Mouse (Mus musculus) liver, embryonic 13.5 days (tissue): ENCODE data around the gene Dgka. TPM values are rescaled to one million over a fixed set of nuclear protein-coding genes. Genes with fewer than 3 reads are reported as not detected.
A peak's percentile ranks its signal among the peaks of the same experiment; 100 is the strongest.
"Not testable (repeated sequence)": the region's sequence is repeated elsewhere in the genome, so short reads cannot be mapped to it uniquely, and the experiment has no call there.

ENCODE experiments used
- ATAC-seq: fragments of 200-750 bp; cut with Nextera tagmentation; 2 replicates; pipeline ENCODE4 v1.8.0; 2017; ENCODE audit warnings: low read depth, mild to moderate bottlenecking, moderate number of reproducible peaks, moderate library complexity
- DNase-seq: peaks from one replicate; pipeline ENCODE4 v3.0.0; 2022
- H3K27ac ChIP-seq: fragments of 300-500 bp; sonication (generic); 2 replicates; pipeline ENCODE4 v1.5.1; 2015; ENCODE audit warnings: moderate library complexity, mild to moderate bottlenecking, inconsistent platforms
- H3K27me3 ChIP-seq: fragments of 300-500 bp; sonication (generic); 2 replicates; pipeline ENCODE4 v1.6.1; 2015; ENCODE audit warnings: mild to moderate bottlenecking, inconsistent platforms
- H3K36me3 ChIP-seq: fragments of 300-500 bp; sonication (generic); 2 replicates; pipeline ENCODE4 v1.6.1; 2015; ENCODE audit warnings: mild to moderate bottlenecking, inconsistent platforms
- H3K4me1 ChIP-seq: fragments of 300-500 bp; sonication (generic); replicated peaks from 2 replicates; pipeline ENCODE4 v1.6.1; 2015; ENCODE audit warnings: inconsistent platforms
- H3K4me2 ChIP-seq: fragments of 300-500 bp; sonication (generic); 2 replicates; pipeline ENCODE4 v1.6.1; 2015; ENCODE audit warnings: inconsistent platforms, mild to moderate bottlenecking, moderate library complexity
- H3K4me3 ChIP-seq: fragments of 300-500 bp; sonication (generic); replicated peaks from 2 replicates; pipeline ENCODE4 v1.5.1; 2015; ENCODE audit warnings: mild to moderate bottlenecking, inconsistent platforms
- H3K9ac ChIP-seq: fragments of 300-500 bp; sonication (generic); 2 replicates; pipeline ENCODE4 v1.6.1; 2015; ENCODE audit warnings: mild to moderate bottlenecking, inconsistent platforms
- H3K9me3 ChIP-seq: fragments of 300-500 bp; sonication (generic); replicated peaks from 2 replicates; pipeline ENCODE4 v1.6.1; 2016; ENCODE audit warnings: inconsistent platforms
- WGBS: fragments of 180-500 bp; shearing (Covaris S2); methylation state at CpG from one replicate; pipeline ENCODE4 v1.1.7; 2015; ENCODE audit not compliant: insufficient replicate concordance; 5-methylcytosine and 5-hydroxymethylcytosine counted together
- polyA plus RNA-seq: library from polyadenylated mRNA; unstranded; fragments of >200 nt; fragmentation: Nextera tagmentation; extraction: Ambion mirVana; gene quantifications from 2 replicates; pipeline ENCODE4 v1.2.1, GENCODE M21; 2015

Dgka gene
- polyA plus RNA-seq, 1 experiment from 2014 or later: 1.8 TPM

- no peak overlapping the region for H3K27ac ChIP-seq
Measured at GRCm38 (mm10) chr10:128731002-128731433, 13.6 kb downstream of the Dgka start.

GRCm38 (mm10) chr10:128728059-128728458 lies 16.6 kb downstream of the Dgka start:
- H3K9me3 ChIP-seq: no peaks in the 10 kb centered on the region
- no peak for ATAC-seq
- no peaks in the 10 kb centered on the region for H3K27me3 ChIP-seq
- H3K4me3 ChIP-seq: no peak overlapping the region
- H3K27ac ChIP-seq: no peak overlapping the region
- 63% methylated on average over 5 of the region's 5 CpGs for WGBS
- no peak overlapping the region for H3K4me2 ChIP-seq
- peaks cover 3% of the 10 kb centered on the region; the same call in 1 of the 2 replicates for H3K36me3 ChIP-seq
- no peak overlapping the region for H3K9ac ChIP-seq
- no peak for DNase-seq
- H3K4me1 ChIP-seq: peaks cover 9% of the 10 kb centered on the region; the same call in 1 of the 2 replicates

More at GRCm38 (mm10) chr10:128731002-128731433, 13.6 kb downstream of the Dgka start:
- WGBS: 20% methylated on average over 10 of the region's 10 CpGs
- no peak overlapping the region for H3K4me3 ChIP-seq
- ATAC-seq: no peak
- H3K9ac ChIP-seq: peak overlapping the region; percentile 23; the same call in 1 of the 2 replicates
- 0 out of 2 replicates have a peak, but pooled peaks cover 3% of the 10 kb centered on the region for H3K4me1 ChIP-seq
- DNase-seq: peak; percentile 44
- no peaks in the 10 kb centered on the region for H3K27me3 ChIP-seq
- no peaks in the 10 kb centered on the region for H3K9me3 ChIP-seq
- H3K36me3 ChIP-seq: peaks cover 5% of the 10 kb centered on the region; the same call in 1 of the 2 replicates
- 0 out of 2 replicates have a peak overlapping the region, but pooled peaks have one; percentile 15 for H3K4me2 ChIP-seq

GRCm38 (mm10) chr10:128725466-128725865 lies 19.2 kb downstream of the Dgka start:
- not testable (repeated sequence) for H3K9ac ChIP-seq, H3K4me3 ChIP-seq, H3K36me3 ChIP-seq, H3K27ac ChIP-seq, H3K4me2 ChIP-seq, H3K4me1 ChIP-seq, ATAC-seq, H3K9me3 ChIP-seq, H3K27me3 ChIP-seq, DNase-seq
- WGBS: 53% methylated on average over 4 of the region's 4 CpGs

GRCm38 (mm10) chr10:128715559-128716537 lies 28.8 kb downstream of the Dgka start:
- no peaks in the 10 kb centered on the region for H3K4me1 ChIP-seq
- no peak overlapping the region for H3K9ac ChIP-seq
- peak; percentile 44; the same call in 1 of the 2 replicates for ATAC-seq
- H3K27me3 ChIP-seq: no peaks in the 10 kb centered on the region; the same call in 1 of the 2 replicates
- H3K4me2 ChIP-seq: no peak overlapping the region
- H3K9me3 ChIP-seq: no peaks in the 10 kb centered on the region
- H3K36me3 ChIP-seq: no peaks in the 10 kb centered on the region
- WGBS: 63% methylated on average over 19 of the region's 19 CpGs
- no peak overlapping the region for H3K4me3 ChIP-seq
- no peak overlapping the region for H3K27ac ChIP-seq
- no peak for DNase-seq

GRCm38 (mm10) chr10:128711318-128711717 lies 33.3 kb downstream of the Dgka start:
- not testable (repeated sequence) for H3K27ac ChIP-seq, H3K4me1 ChIP-seq, H3K4me3 ChIP-seq, H3K36me3 ChIP-seq, ATAC-seq, H3K27me3 ChIP-seq, H3K9me3 ChIP-seq, H3K9ac ChIP-seq, H3K4me2 ChIP-seq, DNase-seq
- 84% methylated on average over 7 of the region's 7 CpGs for WGBS

GRCm38 (mm10) chr10:128705317-128705693 lies 39.4 kb downstream of the Dgka start:
- Histone ChIP-seq H3K4me2 (peak overlapping the region; percentile 88), H3K9me3 (no peaks in the 10 kb centered on the region), H3K27ac (peak overlapping the region; percentile 80), H3K36me3 (peaks cover 33% of the 10 kb centered on the region), H3K27me3 (no peaks in the 10 kb centered on the region), H3K9ac (peak overlapping the region; percentile 80), H3K4me3 (peak overlapping the region; percentile 90), H3K4me1 (peaks cover 41% of the 10 kb centered on the region)
- WGBS: 18% methylated on average over 11 of the region's 11 CpGs
- DNase-seq: no peak
- ATAC-seq: peak; percentile 22

- WGBS: under 1% methylated on average over 61 of the region's 62 CpGs
- Histone ChIP-seq H3K4me3 (peak within 1 kb of the TSS; percentile 90), H3K36me3 (peaks cover 39% of the 10 kb centered on the region), H3K9ac (peak within 1 kb of the TSS; percentile 92), H3K4me1 (peaks cover 47% of the 10 kb centered on the region), H3K9me3 (no peaks in the 10 kb centered on the region), H3K4me2 (peak within 1 kb of the TSS; percentile 88), H3K27ac (peak within 1 kb of the TSS; percentile 92), H3K27me3 (no peaks in the 10 kb centered on the region)
- peak; percentile 88 for ATAC-seq
- DNase-seq: peak; percentile 86
Measured at GRCm38 (mm10) chr10:128704491-128705316, 40.0 kb downstream of the Dgka start, which contains the start of gene Cdk2. Gene Cdk2, minus strand, starts transcription at chr10:128705031.

- H3K4me2 ChIP-seq: peak within 1 kb of the TSS; percentile 88
- DNase-seq (no peak), ATAC-seq (no peak)
- 20% methylated on average over 4 of the region's 4 CpGs for WGBS
- H3K9me3 ChIP-seq: no peaks in the 10 kb centered on the region
- H3K4me1 ChIP-seq: peaks cover 55% of the 10 kb centered on the region
- peak within 1 kb of the TSS; percentile 92 for H3K9ac ChIP-seq
- peaks cover 47% of the 10 kb centered on the region for H3K36me3 ChIP-seq
- H3K4me3 ChIP-seq: peak within 1 kb of the TSS; percentile 90
- no peaks in the 10 kb centered on the region for H3K27me3 ChIP-seq
- H3K27ac ChIP-seq: peak within 1 kb of the TSS; percentile 92
Measured at GRCm38 (mm10) chr10:128703895-128704294, 40.8 kb downstream of the Dgka start, which contains the start of gene Pmel. Gene Pmel, plus strand, starts transcription at chr10:128704195.

- Histone ChIP-seq H3K36me3 (peaks cover 58% of the 10 kb centered on the region), H3K27me3 (no peaks in the 10 kb centered on the region), H3K9ac (peak overlapping the region; percentile 3; the same call in 1 of the 2 replicates), H3K4me3 (peak overlapping the region; percentile 90; the same call in 1 of the 2 replicates), H3K27ac (no peak overlapping the region), H3K4me2 (peak overlapping the region; percentile 88; the same call in 1 of the 2 replicates), H3K4me1 (peaks cover 63% of the 10 kb centered on the region), H3K9me3 (no peaks in the 10 kb centered on the region)
- DNase-seq (no peak), ATAC-seq (no peak)
- WGBS: 55% methylated on average over 6 of the region's 6 CpGs
Measured at GRCm38 (mm10) chr10:128702328-128703007, 42.2 kb downstream of the Dgka start.

GRCm38 (mm10) chr10:128700712-128701111 lies 43.9 kb downstream of the Dgka start:
- Histone ChIP-seq H3K36me3 (peaks cover 61% of the 10 kb centered on the region), H3K27me3 (no peaks in the 10 kb centered on the region), H3K9ac (no peak overlapping the region), H3K4me3 (no peak overlapping the region), H3K9me3 (no peaks in the 10 kb centered on the region), H3K4me2 (no peak overlapping the region), H3K4me1 (peaks cover 67% of the 10 kb centered on the region), H3K27ac (no peak overlapping the region)
- ATAC-seq (no peak), DNase-seq (no peak)
- WGBS: 86% methylated on average over 5 of the region's 5 CpGs
